Mouse (Mus musculus): ENCODE results near the gene Med13l.

Med13l gene

DNA sequence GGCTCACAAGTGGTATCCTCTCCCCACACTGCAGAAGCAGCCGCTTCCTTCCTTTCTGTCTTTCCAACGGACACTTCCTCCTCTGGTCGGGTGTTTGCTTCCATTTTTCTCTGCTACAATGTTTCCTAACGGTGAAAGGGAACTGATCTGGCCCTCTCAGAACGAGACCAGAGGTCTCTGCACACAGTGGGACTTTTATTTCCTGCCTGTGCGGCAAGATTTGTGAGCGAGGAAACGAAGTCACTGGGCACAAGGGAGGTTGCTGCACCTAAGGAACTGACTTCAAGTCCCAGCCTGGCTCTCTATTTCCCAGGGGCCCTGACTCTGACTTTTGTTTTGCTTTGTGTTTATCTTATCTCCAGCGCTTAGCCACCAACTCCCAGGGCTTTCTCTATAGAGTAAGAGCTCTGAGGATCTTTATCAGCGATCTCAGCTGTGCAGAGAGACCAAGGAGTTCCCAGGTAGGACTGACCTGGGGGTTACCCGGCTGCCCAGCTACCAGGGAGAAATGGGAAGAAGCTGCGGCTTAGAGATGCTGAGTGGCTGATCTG is 4.0 kb upstream of the Med13l start:
- DNase-seq (ENCODE audit: low read depth, low spot score): no peak

DNA sequence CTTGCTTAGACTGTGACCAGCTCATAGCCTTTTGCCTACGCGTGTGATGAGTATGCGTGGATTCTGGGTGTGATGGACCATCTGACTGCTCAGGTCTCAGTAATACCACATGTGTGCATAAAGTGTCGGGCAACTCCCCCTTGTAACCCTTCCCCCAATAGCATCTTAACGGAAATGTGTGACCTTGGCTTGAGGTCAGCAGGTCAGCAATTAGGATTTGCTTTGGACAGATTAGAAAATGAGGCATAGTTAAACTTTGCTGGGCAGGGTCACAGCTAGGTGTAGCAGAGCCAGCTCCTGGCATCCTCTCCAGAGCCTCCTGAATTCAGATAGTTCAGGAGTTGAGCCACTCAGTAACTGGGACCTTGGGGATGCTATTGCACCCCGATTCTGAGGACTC is 1.6 kb upstream of the Med13l start:
- no peak for DNase-seq (ENCODE audit: low read depth, low spot score)

- peak; percentile 38 for DNase-seq (ENCODE audit: low read depth, low spot score)
Measured at GRCm38 (mm10) chr5:118559584-118560384, 695 bp upstream of the Med13l start.

DNA sequence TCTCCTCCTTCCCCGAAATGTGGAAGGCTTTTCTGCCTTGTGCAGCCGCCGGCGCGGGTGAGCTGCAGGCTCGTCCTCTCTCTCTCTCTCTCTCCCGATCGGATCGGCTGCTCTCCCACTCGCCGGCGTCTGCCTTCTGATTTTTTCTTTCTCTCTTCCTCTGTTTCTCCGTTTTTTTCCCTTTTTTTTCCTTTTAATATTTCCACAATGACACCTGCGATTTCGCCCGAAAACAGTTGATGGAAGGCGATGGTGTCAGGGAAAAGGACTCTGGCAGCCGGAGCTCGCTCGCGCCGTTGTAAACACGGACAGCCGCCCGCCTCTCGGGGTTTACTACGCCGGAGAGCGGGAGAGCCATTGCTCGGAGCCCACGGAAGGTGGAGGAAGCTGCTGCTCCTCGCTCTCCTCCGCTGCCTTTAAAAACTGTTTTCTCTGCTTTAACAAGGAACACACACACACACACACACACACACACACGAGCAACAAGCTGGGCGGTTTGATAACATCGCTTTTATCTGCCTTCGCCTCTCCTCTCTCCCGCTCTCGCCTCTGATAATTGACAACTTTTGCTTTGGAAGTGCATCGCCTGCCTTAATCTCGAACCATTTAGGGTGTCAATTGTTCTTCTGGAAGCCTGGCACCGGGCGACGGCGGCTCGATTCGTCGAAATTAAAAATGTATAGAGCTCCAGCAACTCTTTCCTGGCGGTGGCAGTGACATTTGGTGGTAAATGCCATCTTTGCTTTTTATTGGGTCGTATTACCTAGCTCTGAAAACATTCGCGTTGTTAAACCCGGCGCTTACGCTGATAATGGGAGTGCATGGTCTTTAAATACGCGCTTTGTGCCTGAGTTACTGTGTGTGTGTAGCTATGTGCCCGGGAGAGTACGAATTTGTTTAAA is 858 bp downstream of the Med13l start:
- no peak for DNase-seq (ENCODE audit: low read depth, low spot score)

DNA sequence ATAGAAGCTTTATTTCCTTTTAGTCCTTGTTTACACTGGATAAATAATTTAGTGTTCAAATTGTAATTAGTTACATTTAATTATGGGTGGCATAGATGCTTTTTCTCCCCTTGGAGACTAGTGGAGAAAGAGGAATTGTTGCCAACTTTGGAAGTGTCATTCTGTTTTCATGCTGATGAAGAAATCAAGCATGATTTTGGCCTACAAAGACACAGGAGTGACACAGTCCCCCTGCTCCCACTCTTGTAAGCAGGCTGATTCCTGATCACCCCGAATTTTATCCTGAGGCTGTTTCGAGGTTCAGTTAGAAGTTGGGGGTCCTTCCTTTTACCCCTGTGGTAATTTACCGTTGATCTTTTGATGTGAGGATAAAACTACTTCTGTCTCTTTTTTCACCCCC is 1.7 kb downstream of the Med13l start:
- no peak for DNase-seq (ENCODE audit: low read depth, low spot score)

DNA sequence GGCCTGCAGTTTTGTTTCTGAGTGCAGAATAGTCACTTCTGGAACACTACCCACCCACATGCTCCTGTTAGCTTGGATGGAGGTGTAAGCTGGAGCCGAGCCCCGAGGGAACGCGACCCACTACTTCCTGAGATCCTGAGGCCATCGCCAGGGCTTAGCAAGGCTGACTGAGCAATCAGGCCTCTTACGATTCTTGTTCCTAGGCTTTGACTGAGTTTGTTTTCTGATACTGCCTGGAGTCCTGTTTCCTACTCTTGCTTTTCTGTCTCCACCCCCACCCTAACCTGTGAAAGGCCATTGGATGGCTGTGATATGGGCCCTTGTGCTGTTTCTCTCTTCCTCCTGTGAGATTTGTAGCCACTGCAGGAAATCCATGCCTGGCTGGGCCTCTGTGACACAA is 3.1 kb downstream of the Med13l start:
- DNase-seq (ENCODE audit: low read depth, low spot score): no peak

GRCm38 (mm10) chr5:118567395-118567794 is 6.9 kb downstream of the Med13l start:
- DNase-seq (ENCODE audit: low read depth, low spot score): no peak

DNA sequence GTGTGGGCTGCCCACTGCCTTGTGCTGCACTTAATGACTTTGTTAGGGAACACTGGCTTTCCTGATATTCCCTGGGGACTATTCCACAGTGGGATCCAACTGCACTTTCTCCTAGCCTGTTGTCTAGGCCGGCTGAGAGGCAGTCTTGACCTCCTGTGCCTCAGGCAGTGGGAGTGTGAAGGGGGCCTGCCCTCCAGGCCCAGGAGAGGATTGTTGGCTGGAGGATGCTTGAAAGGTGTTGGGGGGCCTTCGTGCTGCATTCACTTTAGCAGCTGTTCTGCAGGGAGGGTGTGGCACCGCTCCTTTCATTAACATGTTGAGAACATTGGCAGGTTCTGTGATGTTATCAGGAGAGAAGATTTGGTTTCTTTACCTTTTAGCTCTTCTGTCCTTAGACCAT is 8.5 kb downstream of the Med13l start:
- no peak for DNase-seq (ENCODE audit: low read depth, low spot score)

GRCm38 (mm10) chr5:118569606-118570580 is 9.4 kb downstream of the Med13l start:
- DNase-seq (ENCODE audit: low read depth, low spot score): no peak

DNA sequence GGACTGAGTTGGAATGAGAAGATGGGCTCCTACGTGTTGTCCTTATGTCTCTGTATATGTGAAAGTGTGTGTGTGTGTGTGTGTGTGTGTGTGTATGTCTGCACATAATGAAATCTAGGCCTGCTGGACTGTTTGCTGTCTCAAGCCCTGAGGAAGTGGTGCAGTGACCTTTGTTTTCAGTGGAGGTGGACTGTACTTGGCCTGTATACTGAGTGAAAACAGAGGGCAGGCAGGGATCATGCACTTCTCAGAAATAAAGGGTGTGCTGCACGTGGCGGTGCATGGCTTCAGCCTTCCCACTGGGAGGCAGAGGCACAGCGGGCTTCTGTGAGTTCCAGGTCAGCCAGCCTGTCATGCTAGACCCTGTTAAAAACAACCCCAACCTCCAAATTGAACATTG is 11.0 kb downstream of the Med13l start:
- no peak for DNase-seq (ENCODE audit: low read depth, low spot score)

- no peak for DNase-seq (ENCODE audit: low read depth, low spot score)
Measured at GRCm38 (mm10) chr5:118574236-118574635, 13.8 kb downstream of the Med13l start.

GRCm38 (mm10) chr5:118574997-118575396 is 14.5 kb downstream of the Med13l start:
- no peak for DNase-seq (ENCODE audit: low read depth, low spot score)

GRCm38 (mm10) chr5:118575909-118576308 is 15.4 kb downstream of the Med13l start:
- DNase-seq (ENCODE audit: low read depth, low spot score): no peak

DNA sequence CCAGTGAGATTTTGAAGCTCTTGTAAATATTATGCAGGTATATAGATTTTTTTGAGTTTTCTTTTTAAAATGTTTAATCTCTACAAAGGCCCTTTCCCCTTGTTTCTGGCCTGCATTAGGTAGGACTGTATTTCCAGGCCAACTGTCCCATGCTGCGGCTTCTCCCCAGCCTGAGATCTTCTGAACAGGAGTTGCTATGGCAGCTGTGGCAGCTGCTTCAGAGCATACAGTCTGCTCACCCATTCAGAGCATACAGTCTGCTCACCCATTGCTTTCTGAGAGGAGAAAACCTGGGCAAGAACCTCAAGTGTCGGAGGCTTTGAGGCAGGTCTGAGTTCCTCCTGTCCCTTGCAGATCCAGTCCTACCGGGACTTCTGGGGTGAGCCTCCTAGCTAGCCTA is 16.3 kb downstream of the Med13l start:
- DNase-seq (ENCODE audit: low read depth, low spot score): no peak

DNA sequence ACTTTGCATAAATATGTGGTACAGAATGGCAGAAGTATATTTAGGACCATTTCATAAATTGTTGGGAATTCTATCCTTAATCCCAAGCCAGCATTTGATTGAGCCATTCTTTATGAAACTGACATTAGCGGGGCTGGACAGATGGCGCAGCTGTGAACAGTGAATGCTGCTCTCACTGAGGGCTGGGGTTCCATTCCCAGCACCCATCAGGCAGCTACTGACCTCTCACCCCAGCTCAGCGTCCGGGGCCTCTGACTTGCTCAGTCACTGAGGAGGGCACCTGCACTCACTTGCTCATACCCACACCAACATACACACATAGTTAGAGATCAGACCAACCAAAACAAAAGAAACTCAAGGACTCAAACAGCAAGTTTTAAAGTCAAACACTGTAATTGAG is 24.9 kb downstream of the Med13l start:
- DNase-seq (ENCODE audit: low read depth, low spot score): no peak

DNA sequence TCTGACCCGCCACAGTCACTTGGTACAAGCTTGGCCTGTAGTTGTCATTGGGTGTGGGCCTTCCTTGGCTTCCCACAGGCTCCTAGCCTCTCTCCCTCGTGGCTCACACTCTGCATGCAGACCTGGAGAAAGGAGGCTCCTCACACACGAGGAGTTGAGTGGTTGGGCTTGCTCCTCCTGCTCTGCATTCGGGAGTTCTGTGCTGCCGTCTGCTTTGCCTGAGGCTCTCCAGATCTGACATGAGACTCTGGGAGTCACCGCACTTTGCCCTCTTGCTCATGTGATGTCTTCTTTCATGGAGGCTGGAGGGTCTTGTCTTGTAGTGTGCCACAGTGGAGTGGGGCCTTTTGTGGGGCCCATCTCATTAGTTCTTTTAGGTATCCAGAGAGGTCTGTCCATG is 26.1 kb downstream of the Med13l start:
- DNase-seq (ENCODE audit: low read depth, low spot score): no peak

GRCm38 (mm10) chr5:118588381-118588925 is 28.0 kb downstream of the Med13l start:
- DNase-seq (ENCODE audit: low read depth, low spot score): no peak

- no peak for DNase-seq (ENCODE audit: low read depth, low spot score)
Measured at GRCm38 (mm10) chr5:118589186-118589892, 28.9 kb downstream of the Med13l start.

DNA sequence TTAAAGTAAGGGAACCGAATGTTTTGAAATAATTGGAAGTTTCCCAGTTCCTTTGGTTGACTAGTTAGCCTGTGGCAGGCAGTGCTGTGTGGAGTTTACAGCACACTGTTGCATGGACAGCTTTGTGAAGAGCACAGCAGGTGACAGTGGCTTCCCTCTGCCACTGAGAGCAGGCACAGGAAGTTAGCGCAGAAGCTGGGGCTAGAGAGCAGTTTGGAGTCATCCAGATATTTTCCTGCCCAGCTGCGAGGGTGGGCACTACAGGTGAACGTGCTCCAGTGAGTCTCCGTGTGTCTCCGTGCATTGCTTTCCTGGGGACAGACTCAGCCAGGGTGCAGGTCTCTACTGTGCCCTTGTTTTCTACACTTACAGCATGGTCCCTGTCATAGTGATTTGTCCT is 30.4 kb downstream of the Med13l start:
- no peak for DNase-seq (ENCODE audit: low read depth, low spot score)

- no peak for DNase-seq (ENCODE audit: low read depth, low spot score)
Measured at GRCm38 (mm10) chr5:118591826-118592499, 31.5 kb downstream of the Med13l start.

Data from WW6 (cell line).